Mouse (Mus musculus): ENCODE data around the gene Gm45713.

DNA sequence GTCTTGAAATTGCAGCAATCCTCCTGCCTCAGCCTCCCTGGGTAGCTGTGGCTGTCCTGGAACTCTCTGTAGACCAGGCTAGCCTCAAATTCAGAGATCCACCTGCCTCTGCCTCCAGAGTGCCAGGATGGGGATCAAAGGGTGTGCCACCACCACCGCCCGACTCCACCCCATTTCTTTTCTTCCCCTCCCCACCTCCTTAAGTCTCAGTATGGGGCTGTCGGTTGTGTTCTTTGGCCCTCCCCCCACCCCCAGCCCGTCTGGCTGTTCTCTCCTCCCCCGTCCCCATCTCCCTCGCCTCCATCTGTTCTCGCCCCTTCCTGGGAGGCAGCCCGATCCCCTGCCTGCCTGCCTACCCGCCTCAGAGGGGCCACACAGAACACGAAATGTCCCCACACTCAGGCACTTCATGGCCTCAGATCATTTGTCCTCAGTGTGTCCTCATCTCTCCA is 30.9 kb upstream of the Gm45713 start:
- TF ChIP-seq CTCF (IDR thresholded peaks at IDR 0.05; ENCODE audit: borderline replicate concordance, insufficient read depth, low read depth, low read length) (no peak), POLR2A (IDR thresholded peaks at IDR 0.05; ENCODE audit: borderline replicate concordance, insufficient read depth, low read length) (peak; percentile 30; the same call in 1 of the 2 replicates)
